Mouse (Mus musculus) hindbrain, embryonic 13.5 days (tissue): ENCODE measurements around the gene Mex3a. TPM values are rescaled to one million over a fixed set of nuclear protein-coding genes. Genes with fewer than 3 reads are reported as not detected.

Experiments
- ATAC-seq: fragments of 200-750 bp; cut with Nextera tagmentation; 2 replicates; pipeline ENCODE4 v1.8.0; 2017; ENCODE audit warnings: moderate TSS enrichment; ENCODE audit not compliant: low FRiP score
- H3K27ac ChIP-seq: fragments of 300-500 bp; sonication (generic); 2 replicates; pipeline ENCODE4 v1.5.1; 2015; ENCODE audit warnings: inconsistent platforms, mild to moderate bottlenecking, moderate library complexity
- H3K27me3 ChIP-seq: fragments of 300-500 bp; sonication (generic); 2 replicates; pipeline ENCODE4 v1.6.1; 2015; ENCODE audit warnings: mild to moderate bottlenecking, inconsistent platforms
- H3K36me3 ChIP-seq: fragments of 300-500 bp; sonication (generic); 2 replicates; pipeline ENCODE4 v1.6.1; 2015; ENCODE audit warnings: mild to moderate bottlenecking, inconsistent platforms
- H3K4me1 ChIP-seq: fragments of 300-500 bp; sonication (generic); replicated peaks from 2 replicates; pipeline ENCODE4 v1.6.1; 2015; ENCODE audit warnings: inconsistent platforms
- H3K4me2 ChIP-seq: fragments of 300-500 bp; sonication (generic); 2 replicates; pipeline ENCODE4 v1.6.1; 2015; ENCODE audit warnings: inconsistent platforms, mild to moderate bottlenecking, moderate library complexity
- H3K4me3 ChIP-seq: fragments of 300-500 bp; sonication (generic); 2 replicates; pipeline ENCODE4 v1.5.1; 2015; ENCODE audit warnings: mild to moderate bottlenecking, inconsistent platforms
- H3K9ac ChIP-seq: fragments of 300-500 bp; sonication (generic); 2 replicates; pipeline ENCODE4 v1.6.1; 2015; ENCODE audit warnings: mild to moderate bottlenecking, inconsistent platforms
- H3K9me3 ChIP-seq: fragments of 300-500 bp; sonication (generic); 2 replicates; pipeline ENCODE4 v1.6.1; 2016; ENCODE audit warnings: inconsistent platforms
- WGBS: fragments of 180-500 bp; shearing (Covaris S2); methylation state at CpG from one replicate; pipeline ENCODE4 v1.1.7; 2015; 5-methylcytosine and 5-hydroxymethylcytosine counted together
- polyA plus RNA-seq: library from polyadenylated mRNA; unstranded; fragments of >200 nt; fragmentation: Nextera tagmentation; extraction: Ambion mirVana; gene quantifications from 2 replicates; pipeline ENCODE4 v1.2.1, GENCODE M21; 2015

Gene Mex3a
- polyA plus RNA-seq, 1 experiment from 2014 or later, result 40.0 TPM

DNA sequence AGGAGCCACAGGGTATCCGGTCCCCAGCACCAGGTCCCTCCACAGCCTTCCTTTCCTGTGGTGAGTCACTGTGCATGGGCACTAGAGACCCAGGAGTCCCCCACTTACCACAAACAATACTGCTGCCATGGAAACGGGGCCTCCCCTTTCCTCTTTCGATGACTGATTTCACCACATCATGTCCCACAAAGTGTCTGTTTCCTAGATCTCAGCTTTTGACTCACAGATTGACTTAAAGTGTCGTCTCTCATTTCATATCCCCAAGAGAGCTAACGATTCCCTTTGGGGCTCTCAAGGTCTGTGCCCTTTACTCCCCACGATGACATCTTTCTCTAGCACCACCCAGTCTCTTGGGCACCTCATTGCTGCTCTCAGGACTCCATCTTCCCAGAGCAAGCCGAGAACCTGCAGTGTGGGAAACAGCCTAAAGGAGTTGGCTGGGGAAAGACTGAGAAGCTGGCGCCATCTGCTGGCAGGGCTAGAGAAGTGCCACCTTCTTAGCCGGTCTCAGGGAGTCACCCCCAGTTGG is 10.3 kb upstream of the Mex3a start:
- Histone ChIP-seq H3K4me1 (peaks cover 18% of the 10 kb centered on the region), H3K36me3 (peaks cover 26% of the 10 kb centered on the region), H3K27me3 (no peaks in the 10 kb centered on the region), H3K4me3 (no peak overlapping the region), H3K4me2 (no peak overlapping the region), H3K9me3 (no peaks in the 10 kb centered on the region), H3K27ac (no peak overlapping the region), H3K9ac (no peak overlapping the region)
- 33% methylated on average over 9 of the region's 9 CpGs for WGBS
- no peak for ATAC-seq

DNA sequence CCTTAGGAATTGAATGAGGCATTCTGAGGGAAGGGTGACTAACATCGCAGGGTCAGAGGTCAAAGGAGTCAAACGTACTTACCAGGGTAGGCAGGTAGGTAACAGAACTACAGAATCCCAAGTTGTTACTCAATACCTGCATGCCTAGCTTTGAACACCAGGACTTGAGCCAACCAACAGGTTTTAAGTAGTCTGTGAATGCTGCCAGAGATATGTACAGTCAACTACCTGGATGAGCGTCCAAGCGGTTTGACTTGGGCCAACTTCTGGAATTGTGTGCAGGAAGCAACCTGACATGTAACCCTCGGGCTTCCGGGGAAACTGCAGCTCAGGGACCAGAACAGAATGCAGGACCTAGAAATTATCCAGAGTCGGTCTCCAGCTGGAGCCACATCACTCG is 9.2 kb upstream of the Mex3a start:
- H3K27ac ChIP-seq, result no peak overlapping the region
- H3K9ac ChIP-seq, result no peak overlapping the region
- no peak for ATAC-seq
- peaks cover 26% of the 10 kb centered on the region for H3K36me3 ChIP-seq
- WGBS, result 89% methylated on average over 8 of the region's 8 CpGs
- H3K27me3 ChIP-seq, result no peaks in the 10 kb centered on the region
- no peaks in the 10 kb centered on the region for H3K9me3 ChIP-seq
- H3K4me3 ChIP-seq, result no peak overlapping the region
- peaks cover 28% of the 10 kb centered on the region for H3K4me1 ChIP-seq
- H3K4me2 ChIP-seq, result no peak overlapping the region

DNA sequence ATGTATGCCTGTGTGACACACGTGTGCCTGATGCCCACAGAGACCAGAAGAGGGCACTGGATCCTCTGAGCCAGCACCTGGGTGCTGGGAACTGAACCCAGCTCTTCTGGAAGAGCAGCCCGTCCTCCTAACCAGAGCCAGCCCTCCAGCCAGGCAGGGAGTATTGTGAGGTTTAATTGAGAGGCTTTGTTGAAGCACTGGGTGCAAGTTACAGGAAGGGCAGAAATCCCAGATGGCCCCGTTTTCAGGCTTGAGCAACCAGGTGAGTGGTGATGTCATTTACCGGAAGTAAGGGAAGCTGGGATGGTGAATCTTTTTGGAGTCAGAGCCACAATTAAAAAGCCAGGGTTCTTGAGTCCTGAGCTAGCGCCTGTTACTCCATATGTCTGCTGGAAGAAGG is 7.2 kb upstream of the Mex3a start:
- no peak for ATAC-seq
- no peaks in the 10 kb centered on the region for H3K27me3 ChIP-seq
- peaks cover 26% of the 10 kb centered on the region for H3K36me3 ChIP-seq
- WGBS, result 89% methylated on average over 5 of the region's 5 CpGs
- H3K9ac ChIP-seq, result no peak overlapping the region
- no peaks in the 10 kb centered on the region for H3K9me3 ChIP-seq
- H3K4me2 ChIP-seq, result no peak overlapping the region
- peaks cover 48% of the 10 kb centered on the region for H3K4me1 ChIP-seq
- H3K4me3 ChIP-seq, result no peak overlapping the region
- H3K27ac ChIP-seq, result no peak overlapping the region

DNA sequence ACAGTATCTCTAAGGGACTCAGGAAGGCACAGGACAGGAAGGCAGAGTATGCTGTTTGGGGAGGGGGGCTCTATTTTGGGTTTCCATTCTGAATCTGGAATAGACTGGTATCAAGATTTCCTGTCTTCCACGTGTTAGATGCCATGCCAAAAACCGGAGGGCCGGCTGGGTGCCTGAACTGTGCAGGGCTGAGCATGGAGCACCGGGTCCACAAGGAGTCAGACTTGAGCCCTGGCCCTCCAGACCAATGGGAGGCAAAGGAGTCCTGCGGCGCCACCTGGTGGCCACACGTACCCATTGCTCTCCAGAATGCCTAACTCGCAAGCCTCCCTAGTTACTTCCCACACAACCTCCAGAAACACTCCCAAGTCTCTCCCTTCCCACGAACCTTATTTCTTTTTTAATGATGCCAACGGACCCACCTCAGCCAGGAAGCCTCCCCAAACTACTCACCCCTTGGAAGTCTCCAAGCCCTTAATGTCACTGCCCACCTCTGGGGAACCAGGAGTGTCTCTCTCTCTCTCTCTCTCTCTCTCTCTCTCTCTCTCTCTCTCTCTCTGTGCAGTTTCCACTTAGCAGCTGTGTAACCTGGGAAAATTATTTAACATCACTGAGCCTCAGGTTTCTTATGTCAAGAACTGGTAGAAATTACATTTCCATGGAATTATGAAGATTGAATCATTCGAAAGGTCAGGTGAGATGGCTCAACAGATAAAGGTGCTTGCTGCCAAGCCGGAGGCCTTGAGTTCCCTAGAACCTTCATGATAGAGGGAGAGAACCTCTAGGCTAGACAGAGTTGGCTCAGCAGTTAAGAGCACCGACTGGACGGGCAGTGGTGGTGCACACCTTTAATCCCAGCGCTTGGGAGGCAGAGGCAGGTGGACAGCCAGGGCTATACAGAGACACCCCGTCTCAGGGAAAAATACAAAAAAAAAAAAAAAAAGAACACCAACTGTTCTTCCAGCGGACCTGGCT is 5.8 kb upstream of the Mex3a start:
- H3K4me1 ChIP-seq, result peaks cover 55% of the 10 kb centered on the region
- peak overlapping the region; percentile 98 for H3K4me2 ChIP-seq
- no peak overlapping the region for H3K27ac ChIP-seq
- no peaks in the 10 kb centered on the region for H3K27me3 ChIP-seq
- peak overlapping the region; percentile 55; the same call in 1 of the 2 replicates for H3K9ac ChIP-seq
- H3K36me3 ChIP-seq, result peaks cover 26% of the 10 kb centered on the region
- ATAC-seq, result peak; percentile 50
- peak overlapping the region; percentile 23 for H3K4me3 ChIP-seq
- no peaks in the 10 kb centered on the region for H3K9me3 ChIP-seq
- WGBS, result 34% methylated on average over 17 of the region's 17 CpGs

GRCm38 (mm10) chr3:88527565-88527964 is 4.6 kb upstream of the Mex3a start:
- H3K27me3 ChIP-seq, result no peaks in the 10 kb centered on the region
- peaks cover 55% of the 10 kb centered on the region for H3K4me1 ChIP-seq
- H3K27ac ChIP-seq, result peak overlapping the region; percentile 72
- H3K9ac ChIP-seq, result peak overlapping the region; percentile 73
- H3K4me2 ChIP-seq, result peak overlapping the region; percentile 98
- WGBS, result 29% methylated on average over 8 of the region's 8 CpGs
- peaks cover 25% of the 10 kb centered on the region for H3K36me3 ChIP-seq
- ATAC-seq, result no peak
- peak overlapping the region; percentile 25 for H3K4me3 ChIP-seq
- H3K9me3 ChIP-seq, result no peaks in the 10 kb centered on the region

DNA sequence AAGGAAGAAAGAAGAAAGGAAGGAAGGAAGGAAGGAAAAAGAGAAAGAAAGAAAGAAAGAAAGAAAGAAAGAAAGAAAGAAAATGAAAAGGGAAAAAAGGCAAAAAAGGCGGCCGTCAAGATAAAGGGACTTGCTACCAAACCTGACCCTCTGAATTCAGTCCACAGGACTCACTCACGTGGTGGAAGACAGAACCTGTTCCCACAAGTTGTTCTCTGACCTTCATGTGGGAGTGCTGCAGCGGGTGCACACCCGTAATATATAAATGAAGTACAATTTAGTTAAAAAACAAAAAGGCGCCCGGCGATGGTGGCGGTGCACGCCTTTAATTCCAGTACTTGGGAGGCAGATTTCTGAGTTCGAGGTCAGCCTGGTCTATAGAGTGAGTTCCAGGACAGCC is 3.5 kb upstream of the Mex3a start:
- H3K4me3 ChIP-seq, result no peak overlapping the region
- no peak overlapping the region for H3K27ac ChIP-seq
- H3K9me3 ChIP-seq, result no peaks in the 10 kb centered on the region
- no peaks in the 10 kb centered on the region for H3K27me3 ChIP-seq
- peaks cover 16% of the 10 kb centered on the region for H3K36me3 ChIP-seq
- no peak for ATAC-seq
- H3K9ac ChIP-seq, result peak overlapping the region; percentile 100; the same call in 1 of the 2 replicates
- WGBS, result 85% methylated on average over 11 of the region's 11 CpGs
- peaks cover 55% of the 10 kb centered on the region for H3K4me1 ChIP-seq
- peak overlapping the region; percentile 98 for H3K4me2 ChIP-seq

GRCm38 (mm10) chr3:88529204-88530000 is 2.8 kb upstream of the Mex3a start:
- peak overlapping the region; percentile 98 for H3K4me2 ChIP-seq
- H3K36me3 ChIP-seq, result peaks cover 8% of the 10 kb centered on the region
- no peaks in the 10 kb centered on the region for H3K27me3 ChIP-seq
- H3K9me3 ChIP-seq, result no peaks in the 10 kb centered on the region
- H3K4me3 ChIP-seq, result peak overlapping the region; percentile 95
- H3K9ac ChIP-seq, result peak overlapping the region; percentile 100
- peak overlapping the region; percentile 99 for H3K27ac ChIP-seq
- whole genome bisulfite sequencing, result 15% methylated on average over 7 of the region's 7 CpGs
- ATAC-seq, result no peak
- peaks cover 61% of the 10 kb centered on the region for H3K4me1 ChIP-seq

GRCm38 (mm10) chr3:88530082-88530864 is 1.9 kb upstream of the Mex3a start:
- ATAC-seq, result no peak
- WGBS, result 8% methylated on average over 11 of the region's 11 CpGs

DNA sequence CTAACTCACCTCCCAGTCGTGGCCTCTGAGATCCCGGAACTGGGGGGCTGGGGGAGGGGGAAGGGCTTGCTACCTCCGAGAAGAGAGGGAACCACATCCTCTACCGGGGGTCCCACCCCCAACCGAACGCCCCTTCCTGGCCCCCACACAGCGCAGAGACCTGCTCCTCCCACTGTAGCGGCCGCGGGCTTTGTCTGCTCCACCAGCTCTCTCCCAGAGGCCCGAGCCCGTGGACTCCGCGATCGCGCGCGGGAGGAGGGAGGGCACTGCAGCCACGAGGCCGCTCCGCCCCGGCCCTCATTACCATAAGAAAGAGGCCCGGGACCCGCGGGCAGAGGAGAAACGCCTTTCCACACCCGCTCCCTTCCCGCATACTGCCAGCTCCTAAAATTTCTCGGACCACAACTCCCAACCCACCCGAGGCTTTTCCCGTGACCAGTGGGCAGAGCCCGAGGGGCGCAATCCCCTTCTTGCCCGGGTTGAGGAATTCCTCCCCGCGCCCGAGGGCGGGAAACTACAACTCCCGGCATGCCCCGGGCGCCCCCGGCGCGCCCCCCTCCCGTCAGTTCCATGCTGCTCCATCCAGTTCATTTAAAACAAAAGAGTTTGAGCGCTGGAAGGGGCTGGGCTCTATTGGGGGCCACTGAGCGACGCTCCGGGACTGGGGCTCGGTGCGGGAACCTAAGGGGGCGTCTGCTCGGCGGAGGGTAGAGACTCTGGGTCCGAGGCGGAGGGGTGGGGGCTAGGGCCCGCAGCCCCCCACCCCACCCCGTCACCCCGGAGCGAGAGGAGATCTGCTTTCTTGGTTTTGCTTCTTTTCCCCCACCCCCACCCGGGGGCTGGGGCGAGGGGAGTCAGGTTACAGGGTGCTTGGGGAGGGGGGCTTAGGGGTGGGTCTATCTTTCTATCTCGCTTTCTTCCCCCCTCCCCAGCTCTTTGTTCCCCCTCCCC is 572 bp upstream of the Mex3a start:
- Histone ChIP-seq H3K27ac (peak overlapping the region; percentile 99), H3K9ac (peak overlapping the region; percentile 100)
- under 1% methylated on average over 49 of the region's 63 CpGs for WGBS

More at GRCm38 (mm10) chr3:88530082-88530864, 1.9 kb upstream of the Mex3a start:
- H3K4me1 ChIP-seq, result peaks cover 67% of the 10 kb centered on the region
- peaks cover 6% of the 10 kb centered on the region; the same call in 1 of the 2 replicates for H3K36me3 ChIP-seq
- peak overlapping the region; percentile 95 for H3K4me3 ChIP-seq
- peak overlapping the region; percentile 98 for H3K4me2 ChIP-seq
- no peaks in the 10 kb centered on the region for H3K9me3 ChIP-seq
- peak overlapping the region; percentile 99 for H3K27ac ChIP-seq
- H3K9ac ChIP-seq, result peak overlapping the region; percentile 100
- no peaks in the 10 kb centered on the region for H3K27me3 ChIP-seq

DNA sequence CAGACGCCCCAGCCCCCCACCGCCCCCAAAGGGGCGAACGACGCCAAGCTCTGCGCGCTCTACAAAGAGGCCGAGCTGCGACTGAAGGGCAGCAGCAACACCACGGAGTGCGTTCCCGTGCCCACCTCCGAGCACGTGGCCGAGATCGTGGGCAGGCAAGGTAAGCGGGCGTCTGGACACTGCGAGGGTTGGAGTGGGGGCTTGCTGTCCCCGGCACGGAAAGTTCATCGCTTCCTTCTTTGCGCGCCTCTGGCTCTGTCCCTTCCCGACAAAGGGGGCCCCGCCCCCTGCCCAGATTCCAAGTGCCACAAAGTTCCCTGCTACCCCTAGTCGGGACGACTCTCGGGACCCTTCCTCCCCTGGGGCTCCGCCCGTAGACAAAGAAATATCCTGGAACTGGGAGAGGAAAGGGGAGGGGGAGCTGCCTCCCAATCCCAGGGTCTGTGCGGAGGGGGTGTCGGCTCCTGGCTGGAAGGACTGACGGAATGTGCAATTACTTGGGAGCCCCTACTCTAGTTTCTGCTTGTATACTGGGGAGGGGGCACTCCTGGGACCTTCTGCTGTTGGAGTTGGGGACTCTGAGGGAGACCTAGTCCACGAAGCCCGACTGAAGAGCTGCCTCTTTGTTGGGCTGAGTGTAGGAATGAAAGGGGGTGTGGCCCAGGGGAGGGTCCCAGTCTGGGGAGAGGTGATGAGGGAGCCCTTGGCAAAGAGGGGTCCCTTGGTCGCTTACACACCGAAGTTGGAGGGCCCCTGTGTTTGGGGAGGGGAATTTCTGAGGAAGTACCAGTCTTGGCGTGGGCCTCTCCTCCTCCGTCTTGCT is 705 bp downstream of the Mex3a start:
- under 1% methylated on average over 38 of the region's 40 CpGs for WGBS
- Histone ChIP-seq H3K4me3 (peak overlapping the region; percentile 95), H3K36me3 (peaks cover 31% of the 10 kb centered on the region), H3K9me3 (no peaks in the 10 kb centered on the region), H3K27ac (peak overlapping the region; percentile 99), H3K4me1 (peaks cover 69% of the 10 kb centered on the region), H3K9ac (peak overlapping the region; percentile 100), H3K4me2 (peak overlapping the region; percentile 98), H3K27me3 (no peaks in the 10 kb centered on the region)
- peak; percentile 36 for ATAC-seq

More for the DNA sequence above, 572 bp upstream of the Mex3a start:
- no peaks in the 10 kb centered on the region for H3K27me3 ChIP-seq
- H3K36me3 ChIP-seq, result peaks cover 18% of the 10 kb centered on the region
- H3K4me1 ChIP-seq, result peaks cover 68% of the 10 kb centered on the region
- no peaks in the 10 kb centered on the region for H3K9me3 ChIP-seq
- H3K4me3 ChIP-seq, result peak overlapping the region; percentile 95
- peak overlapping the region; percentile 98 for H3K4me2 ChIP-seq
- peak; percentile 87 for ATAC-seq
